Mouse (Mus musculus) cerebellum, adult 8-10 months (tissue): Measurements from ENCODE around the gene Nod2.
A peak's percentile ranks its signal among the peaks of the same experiment; 100 is the strongest.
"Not testable (repeated sequence)": the region's sequence is repeated elsewhere in the genome, so short reads cannot be mapped to it uniquely, and the experiment has no call there.

ENCODE experiments used
- DNase-seq: peaks from one replicate; pipeline ENCODE4 v3.0.0; 2022

The Nod2 gene

DNA sequence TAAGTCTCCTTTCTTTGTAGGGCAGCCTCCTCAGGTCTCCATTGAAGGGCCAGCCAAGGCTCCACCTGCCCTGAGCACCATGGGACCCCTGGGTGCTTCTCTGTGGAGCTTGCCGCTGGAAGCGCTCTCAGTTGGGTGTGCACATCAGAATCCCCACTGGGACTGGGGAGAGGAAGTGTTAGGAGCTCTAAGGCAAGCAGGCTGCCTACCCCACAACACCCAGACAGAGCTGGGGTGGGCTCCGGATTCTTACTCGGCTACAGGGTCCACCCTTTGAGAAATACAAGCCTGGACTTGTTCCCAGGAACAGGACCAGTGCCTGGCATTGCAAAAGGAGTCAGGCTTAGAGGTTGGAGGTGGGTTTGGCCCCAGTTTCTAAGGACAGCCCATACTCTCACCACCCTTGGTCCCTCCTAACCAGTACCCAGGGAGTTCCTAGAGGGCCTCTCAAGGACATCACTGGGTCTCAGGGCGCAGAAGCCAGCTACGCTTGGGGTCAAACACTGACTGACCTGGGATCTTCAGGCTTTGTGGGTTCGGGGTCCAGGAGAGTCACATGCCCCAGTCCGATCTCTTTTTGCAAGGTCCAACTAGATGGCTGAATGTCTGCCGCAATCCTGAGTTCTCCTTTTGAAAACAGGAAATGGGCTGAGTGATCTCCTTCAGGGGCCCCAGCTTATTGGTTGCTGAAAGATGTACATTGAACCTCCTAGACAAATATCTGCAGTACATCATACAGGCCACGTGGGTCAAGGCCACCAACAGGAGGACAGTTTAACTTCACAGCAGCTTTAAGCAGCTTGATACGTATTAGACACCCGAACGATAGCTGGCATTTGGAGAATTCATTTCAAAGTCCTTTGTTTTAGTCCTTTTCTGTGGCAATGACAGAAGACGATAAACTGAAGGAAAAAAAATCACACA lies 11.4 kb upstream of the Nod2 start, which contains the start of gene Snx20:
Gene Snx20, minus strand, starts transcription at position 655 of the 924 bp plus-strand sequence.
- DNase-seq: no peak

DNA sequence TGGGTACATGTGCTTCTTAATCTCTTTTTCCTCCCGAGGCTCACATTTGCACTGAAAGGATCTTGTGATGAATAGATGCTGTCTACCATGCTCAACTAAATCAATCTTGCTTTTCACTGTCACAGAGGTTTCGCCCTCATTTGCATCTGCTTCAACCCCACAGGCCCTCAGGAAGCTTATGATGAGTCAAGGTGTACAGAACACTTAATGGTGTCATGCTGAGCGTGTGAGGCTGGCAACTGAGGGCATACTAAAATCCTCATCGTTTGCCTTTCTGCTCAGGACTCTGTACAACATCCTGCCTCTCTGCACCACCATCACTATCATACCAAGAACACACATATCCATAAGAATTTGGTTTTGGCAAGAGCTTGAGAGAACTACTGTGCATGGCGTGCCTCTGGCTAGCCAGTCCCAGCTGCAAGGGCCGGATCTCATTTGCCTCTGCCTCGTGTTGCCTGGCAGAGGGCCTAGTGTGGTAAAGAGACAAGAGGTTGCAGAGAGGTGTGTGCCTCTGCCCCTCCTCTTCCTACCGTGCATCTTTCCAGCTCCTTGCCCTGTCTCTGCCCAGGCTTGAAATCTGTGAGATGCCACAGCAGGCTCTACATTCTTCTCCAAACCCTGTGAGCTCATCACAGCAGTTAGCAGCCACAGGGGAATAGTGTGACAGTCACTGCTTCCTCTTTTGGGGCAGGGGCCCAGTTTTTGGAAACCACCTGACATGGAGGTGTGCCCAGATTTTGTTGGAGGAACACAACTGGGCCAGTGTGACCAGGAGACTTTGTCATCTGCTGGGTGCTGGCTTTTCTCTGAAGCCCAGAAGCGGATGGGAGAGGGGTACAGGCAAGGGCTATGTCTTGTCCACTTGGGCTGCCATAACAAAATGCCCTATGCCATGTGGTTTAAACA lies 9.8 kb upstream of the Nod2 start:
- DNase-seq: no peak

DNA sequence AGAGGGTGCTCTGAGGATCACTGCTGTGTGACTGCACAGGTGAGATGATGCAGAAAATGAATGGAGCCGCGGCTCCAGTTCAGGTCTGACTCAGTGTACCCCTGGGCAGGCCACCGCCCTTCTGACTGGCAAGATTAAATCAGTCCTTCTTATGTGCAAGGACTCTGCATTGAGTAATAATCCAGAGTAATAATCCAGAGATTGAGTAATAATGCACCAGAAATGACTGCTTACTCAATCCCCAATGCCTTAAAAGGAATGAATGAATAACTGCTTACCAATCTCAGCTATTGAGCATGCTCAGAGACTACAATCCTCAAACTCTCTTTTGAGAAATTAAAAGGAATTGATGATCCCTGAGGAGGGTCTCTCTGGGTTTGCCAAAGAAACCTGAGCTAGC lies 8.2 kb upstream of the Nod2 start:
- no peak for DNase-seq

- DNase-seq: no peak
Measured at GRCm38 (mm10) chr8:88642734-88643564, 4.2 kb upstream of the Nod2 start.

DNA sequence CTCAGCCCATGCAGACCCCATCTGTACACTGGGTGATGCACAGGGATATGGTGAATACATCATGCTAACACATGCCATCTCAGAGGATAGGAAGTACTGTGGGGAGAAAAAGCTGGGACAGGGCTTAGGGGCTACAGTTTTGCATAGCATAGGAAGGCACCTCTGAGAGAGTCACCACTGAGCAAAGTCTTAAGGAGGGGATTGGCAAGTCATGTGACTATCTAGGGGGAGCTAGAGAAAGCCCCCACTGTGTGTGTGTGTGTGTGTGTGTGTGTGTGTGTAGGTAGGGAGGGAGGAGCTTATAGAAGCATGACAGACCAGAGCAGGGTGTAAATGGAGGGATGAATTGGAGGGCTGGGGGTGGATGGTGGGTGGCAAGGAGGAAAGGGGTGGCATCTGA lies 1.2 kb downstream of the Nod2 start:
- no peak for DNase-seq

GRCm38 (mm10) chr8:88650016-88650708 lies 3.0 kb downstream of the Nod2 start:
- no peak for DNase-seq

DNA sequence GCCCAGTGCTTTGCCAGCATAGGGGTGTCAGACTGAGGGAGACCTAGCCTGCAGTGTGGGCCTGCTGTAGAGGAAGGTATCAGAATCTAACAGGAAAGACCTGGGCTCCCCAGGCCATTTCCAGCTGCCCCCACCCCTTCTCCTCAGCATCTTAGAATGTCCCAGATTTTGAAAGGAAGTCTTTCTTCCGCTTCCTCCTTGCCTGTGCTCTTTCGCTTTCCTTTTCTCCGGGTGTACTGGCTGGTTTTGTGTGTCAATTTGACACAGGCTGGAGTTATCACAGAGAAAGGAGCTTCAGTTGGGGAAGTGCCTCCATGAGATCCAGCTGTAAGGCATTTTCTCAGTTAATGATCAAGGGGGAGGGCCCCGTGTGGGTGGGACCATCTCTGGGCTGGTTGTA lies 4.0 kb downstream of the Nod2 start:
- DNase-seq: not testable (repeated sequence)

- DNase-seq: no peak
Measured at GRCm38 (mm10) chr8:88655334-88655733, 8.2 kb downstream of the Nod2 start.

DNA sequence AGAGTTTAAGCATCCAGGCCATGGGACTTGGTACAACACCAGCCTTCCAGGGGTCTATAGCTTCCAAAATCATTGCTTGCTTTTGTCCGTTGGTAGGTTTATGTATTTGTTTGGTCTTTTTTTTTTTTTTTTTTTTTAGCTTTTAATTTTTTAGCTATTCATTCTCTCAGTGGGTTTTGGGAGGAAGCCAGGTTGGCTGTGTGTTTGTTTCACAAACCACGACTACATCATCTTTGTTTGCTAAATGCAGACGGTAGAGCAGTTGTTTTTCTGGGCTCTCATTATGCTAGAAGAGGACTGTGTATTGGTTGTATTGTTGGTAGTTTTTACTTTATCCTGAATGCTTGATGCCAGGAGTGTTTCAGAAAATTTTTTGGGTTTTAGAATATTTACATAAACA lies 12.8 kb downstream of the Nod2 start:
- no peak for DNase-seq

- DNase-seq: no peak
Measured at GRCm38 (mm10) chr8:88662401-88662821, 15.3 kb downstream of the Nod2 start.

GRCm38 (mm10) chr8:88664121-88664520 lies 17.0 kb downstream of the Nod2 start:
- DNase-seq: no peak

DNA sequence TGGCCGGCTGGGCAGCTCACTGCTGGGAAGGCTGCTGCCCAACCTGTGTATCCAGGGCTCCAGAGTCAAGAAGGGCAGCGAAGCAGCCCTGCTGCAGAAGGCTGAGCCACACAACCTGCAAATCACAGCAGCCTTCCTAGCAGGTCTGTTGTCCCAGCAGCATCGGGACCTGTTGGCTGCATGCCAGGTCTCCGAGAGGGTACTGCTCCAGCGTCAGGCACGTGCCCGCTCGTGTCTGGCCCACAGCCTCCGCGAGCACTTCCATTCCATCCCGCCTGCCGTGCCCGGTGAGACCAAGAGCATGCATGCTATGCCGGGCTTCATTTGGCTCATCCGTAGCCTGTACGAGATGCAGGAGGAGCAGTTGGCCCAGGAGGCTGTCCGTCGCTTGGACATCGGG lies 17.8 kb downstream of the Nod2 start:
- peak; percentile 61 for DNase-seq

DNA sequence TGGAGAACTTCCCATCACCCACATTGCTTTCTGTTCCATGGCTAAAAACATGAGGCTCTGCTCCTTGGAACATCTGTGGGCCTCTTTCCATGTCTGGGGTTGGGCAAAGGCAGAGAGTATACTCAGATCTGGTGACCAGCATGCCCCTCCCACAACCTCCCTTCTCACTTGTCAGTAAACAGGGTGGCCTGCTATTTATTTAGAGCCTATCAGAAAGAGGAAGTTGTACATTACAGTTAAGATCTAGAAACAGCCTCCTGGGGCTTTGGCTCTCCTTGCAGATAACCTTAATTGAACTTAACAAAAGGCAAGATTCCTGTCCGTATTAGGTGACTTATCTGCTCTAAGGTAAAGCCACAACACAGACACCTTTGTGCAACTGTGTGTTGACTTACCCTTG lies 19.3 kb downstream of the Nod2 start:
- no peak for DNase-seq

DNA sequence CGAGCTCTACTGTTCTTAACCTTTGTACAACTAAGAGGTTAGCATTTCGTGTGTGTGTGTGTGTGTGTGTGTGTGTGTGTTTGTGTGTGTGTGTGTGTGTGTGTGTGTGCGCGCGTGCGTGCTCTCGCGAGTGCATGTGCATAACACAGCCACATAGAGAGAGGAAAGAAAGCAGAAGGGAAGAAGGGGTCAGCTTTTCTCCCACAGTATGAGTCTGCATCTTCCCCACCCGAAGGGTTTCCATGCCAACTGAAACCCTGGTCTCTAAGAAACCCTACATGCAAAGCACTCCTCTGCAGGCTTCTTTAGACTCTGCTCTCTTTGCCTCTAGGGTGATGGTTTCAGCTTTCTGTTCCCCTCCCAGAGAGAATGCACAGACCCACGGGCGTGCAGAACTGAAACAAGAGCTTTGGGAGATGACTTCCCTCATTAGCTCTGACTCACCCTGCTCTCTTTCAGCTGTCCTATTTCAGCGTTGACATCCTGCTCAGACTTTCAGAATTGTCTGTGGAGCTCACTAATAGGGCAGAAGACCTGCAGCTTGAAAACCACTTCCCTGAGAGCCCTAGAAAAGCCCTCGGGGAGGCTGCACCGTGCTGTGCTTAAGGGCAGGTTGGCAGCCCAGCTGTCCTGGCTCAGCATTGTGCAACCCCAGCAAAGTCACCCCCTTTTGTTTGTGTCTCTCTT lies 21.4 kb downstream of the Nod2 start:
- no peak for DNase-seq

DNA sequence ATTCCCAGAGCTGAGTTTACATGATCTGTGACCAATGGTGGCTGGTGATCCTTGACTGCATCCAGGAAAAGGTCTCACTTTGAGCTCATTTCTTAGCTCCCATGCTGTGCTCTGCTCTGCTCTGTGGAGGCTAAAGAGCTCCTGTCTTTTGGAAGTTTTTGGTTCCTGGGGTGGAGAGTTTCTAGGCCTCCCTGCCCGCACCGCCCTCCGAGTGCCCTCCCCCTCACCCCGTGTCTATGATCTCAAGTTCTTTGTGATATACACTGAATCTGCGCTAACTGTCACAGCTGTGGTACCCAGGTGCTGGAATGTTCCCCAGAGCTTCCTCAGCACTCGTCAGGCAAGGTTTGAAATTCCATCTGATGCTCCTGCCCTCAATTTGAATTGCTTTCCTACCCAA lies 23.7 kb downstream of the Nod2 start:
- no peak for DNase-seq

DNA sequence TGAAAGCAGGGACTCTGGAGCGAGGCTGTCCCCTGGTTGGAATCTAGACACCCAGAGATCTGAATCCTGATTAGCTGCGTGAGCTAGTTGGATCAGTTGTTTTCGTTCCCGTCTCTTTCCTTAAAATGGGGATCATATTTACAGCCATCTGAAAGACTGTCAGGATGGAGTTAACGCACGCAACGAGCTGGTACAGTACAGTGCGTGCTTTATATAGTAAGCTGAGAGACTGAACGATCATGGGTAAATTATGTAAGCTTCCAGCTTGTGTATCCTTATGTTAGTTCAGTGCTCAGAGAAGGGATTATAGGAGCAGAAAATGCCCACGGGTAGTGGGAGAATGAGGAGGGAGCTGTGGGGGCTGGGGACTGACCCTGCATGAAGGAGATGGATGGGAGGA lies 24.5 kb downstream of the Nod2 start:
- no peak for DNase-seq

- no peak for DNase-seq
Measured at GRCm38 (mm10) chr8:88673859-88674258, 26.7 kb downstream of the Nod2 start.

- no peak for DNase-seq
Measured at GRCm38 (mm10) chr8:88675372-88676165, 28.5 kb downstream of the Nod2 start.

- DNase-seq: no peak
Measured at GRCm38 (mm10) chr8:88677071-88677470, 30.0 kb downstream of the Nod2 start.

DNA sequence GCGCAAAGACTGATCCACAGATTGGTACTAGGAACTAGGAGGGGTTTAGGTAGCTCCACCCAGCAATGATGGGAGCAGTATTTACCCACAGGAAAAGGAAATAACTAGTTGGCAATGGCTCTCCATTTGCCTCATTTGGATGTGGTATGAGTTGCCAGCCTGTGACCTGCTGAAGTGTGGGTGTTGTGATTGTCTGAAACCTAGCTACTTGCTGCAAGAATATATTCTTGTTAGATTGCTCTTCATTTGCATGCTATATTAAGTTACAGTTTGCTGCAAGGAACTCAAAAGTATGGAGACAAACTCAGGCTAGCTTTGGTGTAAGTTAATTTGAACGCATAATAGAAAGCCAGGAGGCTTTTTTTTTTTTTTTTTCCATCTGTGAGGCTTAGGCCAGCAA lies 33.5 kb downstream of the Nod2 start:
- DNase-seq: no peak

DNA sequence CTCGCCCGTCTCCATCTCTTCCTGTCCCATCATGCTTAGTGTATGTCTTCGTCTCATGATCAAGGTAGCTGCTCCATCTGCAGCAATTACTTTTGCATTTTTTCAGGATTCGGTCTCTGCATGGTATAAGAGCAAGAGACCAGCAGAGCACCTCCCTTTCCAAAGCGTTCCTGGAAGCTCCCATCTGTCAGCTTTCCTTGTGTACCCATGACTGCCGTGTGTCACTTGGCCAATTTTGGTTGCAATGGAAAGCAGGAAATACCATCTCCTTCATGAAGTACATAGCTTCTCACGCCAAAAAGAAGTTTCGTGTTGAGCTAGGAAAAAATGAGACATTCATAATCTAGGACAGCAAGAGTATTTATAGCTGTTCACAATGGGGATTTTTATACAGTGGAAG lies 33.9 kb downstream of the Nod2 start:
- no peak for DNase-seq
